Mouse (Mus musculus) gastrocnemius, postnatal 36 days (tissue): ENCODE data around the gene Npm3. TPM values are rescaled to one million over a fixed set of nuclear protein-coding genes. Genes with fewer than 3 reads are reported as not detected.
A peak's percentile ranks its signal among the peaks of the same experiment; 100 is the strongest.

ENCODE experiments used
- DNase-seq, 2 experiments: peaks; one replicate each; pipeline ENCODE4 v3.0.0; 2022
- intact Hi-C: fragments of 180-260 bp; cut with DNase I; formaldehyde crosslinking; loops from one replicate; pipeline ENCODE4 v1.15.1; 2025
- total RNA-seq, 2 experiments: library from RNA; stranded (reverse); gene quantifications; 2 replicates each; pipeline ENCODE4 v1.2.3; 2021

The Npm3 gene
- total RNA-seq, 2 experiments from 2014 or later, result 10.6 to 12.0 TPM

- no peak for DNase-seq
- intact Hi-C loops, result no loop called here
Measured at GRCm38 (mm10) chr19:45760810-45761209, 11.4 kb upstream of the Npm3 start.

GRCm38 (mm10) chr19:45758671-45759070 is 9.3 kb upstream of the Npm3 start:
- intact Hi-C loops, result no loop called here
- DNase-seq, result no peak

- intact Hi-C loops, result no loop called here
- DNase-seq, result no peak
Measured at GRCm38 (mm10) chr19:45753551-45753950, 4.2 kb upstream of the Npm3 start.

- DNase-seq, result no peak
- intact Hi-C loops, result no loop called here
Measured at GRCm38 (mm10) chr19:45751881-45752280, 2.5 kb upstream of the Npm3 start.

GRCm38 (mm10) chr19:45748691-45749242 is 624 bp downstream of the Npm3 start:
- intact Hi-C loops, result loop anchor here (5.0 kb wide), 1 partner anchor 526 kb away; no protein-coding TSS in a partner anchor
- DNase-seq, result no peak

- intact Hi-C loops, result loop anchor here (5.0 kb wide), 1 partner anchor 526 kb away; no protein-coding TSS in a partner anchor
- DNase-seq, result no peak
Measured at GRCm38 (mm10) chr19:45748206-45748605, 1.2 kb downstream of the Npm3 start.

- intact Hi-C loops, result loop anchor here (2.0 to 5.0 kb wide), 2 partner anchors 172 to 525 kb away; no protein-coding TSS in a partner anchor
- DNase-seq, result peak; percentile 74 to 79
Measured at GRCm38 (mm10) chr19:45747028-45747867, 2.1 kb downstream of the Npm3 start.

GRCm38 (mm10) chr19:45746153-45747020 is 3.0 kb downstream of the Npm3 start:
- intact Hi-C loops, result loop anchor here (2.0 to 5.0 kb wide), 2 partner anchors 172 to 524 kb away; no protein-coding TSS in a partner anchor
- DNase-seq, result peak; percentile 62 to 72

GRCm38 (mm10) chr19:45745344-45746152 is 3.8 kb downstream of the Npm3 start:
- DNase-seq, result no peak
- intact Hi-C loops, result loop anchor here (2.0 to 5.0 kb wide), 2 partner anchors 171 to 523 kb away; no protein-coding TSS in a partner anchor

GRCm38 (mm10) chr19:45743619-45744018 is 5.8 kb downstream of the Npm3 start:
- DNase-seq, result no peak
- intact Hi-C loops, result loop anchor here (5.0 kb wide), 1 partner anchor 46 kb away; no protein-coding TSS in a partner anchor

- intact Hi-C loops, result loop anchor here (5.0 kb wide), 1 partner anchor 46 kb away; no protein-coding TSS in a partner anchor
- DNase-seq, result no peak
Measured at GRCm38 (mm10) chr19:45742984-45743575, 6.3 kb downstream of the Npm3 start.

GRCm38 (mm10) chr19:45742218-45742983 is 7.0 kb downstream of the Npm3 start, which contains the start of gene Fgf8:
Gene Fgf8, minus strand, starts transcription at chr19:45742915.
- intact Hi-C loops, result loop anchor here (5.0 kb wide), 1 partner anchor 45 kb away; no protein-coding TSS in a partner anchor
- no peak for DNase-seq

- no peak for DNase-seq
- intact Hi-C loops, result loop anchor here (5.0 kb wide), 1 partner anchor 44 kb away; no protein-coding TSS in a partner anchor
Measured at GRCm38 (mm10) chr19:45741431-45742217, 7.8 kb downstream of the Npm3 start.

GRCm38 (mm10) chr19:45740817-45741216 is 8.6 kb downstream of the Npm3 start:
- intact Hi-C loops, result loop anchor here (5.0 kb wide), 1 partner anchor 44 kb away; no protein-coding TSS in a partner anchor

GRCm38 (mm10) chr19:45740233-45740632 is 9.2 kb downstream of the Npm3 start:
- intact Hi-C loops, result loop anchor here (5.0 kb wide), 1 partner anchor 43 kb away; no protein-coding TSS in a partner anchor
- DNase-seq, result no peak

More at GRCm38 (mm10) chr19:45740817-45741216, 8.6 kb downstream of the Npm3 start:
- DNase-seq, result no peak

- intact Hi-C loops, result no loop called here
- no peak for DNase-seq
Measured at GRCm38 (mm10) chr19:45738521-45738920, 10.9 kb downstream of the Npm3 start.

GRCm38 (mm10) chr19:45737846-45738484 is 11.4 kb downstream of the Npm3 start:
- intact Hi-C loops, result no loop called here

More at GRCm38 (mm10) chr19:45737846-45738484, 11.4 kb downstream of the Npm3 start:
- no peak for DNase-seq
